Mouse (Mus musculus) MEL (cell line): ENCODE measurements around the gene Tbccd1.

ENCODE experiments used
- BHLHE40 ChIP-seq: IDR thresholded peaks from 2 replicates; pipeline ENCODE4 v1.6.1; 2012; ENCODE audit warnings: low read depth, mild to moderate bottlenecking, inconsistent platforms, low read length, improper control_type of control experiment, borderline replicate concordance
- CHD2 ChIP-seq: IDR thresholded peaks from 2 replicates; pipeline ENCODE4 v1.6.1; 2011; ENCODE audit warnings: low read length, improper control_type of control experiment
- CTCF ChIP-seq, 3 experiments: IDR thresholded peaks in 2 of 3; conservative IDR thresholded peaks in 1 of 3; 2 replicates each; pipeline ENCODE4 v1.5.1; 2011 to 2012; ENCODE audit warnings: low read length in 3 of 3, low read depth in 2 of 3, mild to moderate bottlenecking in 2 of 3, improper control_type of control experiment in 1 of 3, inconsistent platforms in 1 of 3, mixed read lengths in 1 of 3, moderate library complexity in 1 of 3; ENCODE audit not compliant: control insufficient read depth in 1 of 3, insufficient read depth in 1 of 3, poor library complexity in 1 of 3, severe bottlenecking in 1 of 3
- ELF1 ChIP-seq: IDR thresholded peaks from 2 replicates; pipeline ENCODE4 v1.6.1; 2014; ENCODE audit warnings: low read depth, mild to moderate bottlenecking, inconsistent platforms, low read length, improper control_type of control experiment, moderate library complexity
- GABPA ChIP-seq: IDR thresholded peaks from 2 replicates; pipeline ENCODE4 v1.6.1; 2012; ENCODE audit warnings: low read depth, mild to moderate bottlenecking, inconsistent platforms, low read length, improper control_type of control experiment, moderate library complexity
- MAFK ChIP-seq: IDR thresholded peaks from 2 replicates; pipeline ENCODE4 v1.6.1; 2011; ENCODE audit warnings: low read depth, mild to moderate bottlenecking, low read length, improper control_type of control experiment, borderline replicate concordance
- MYC ChIP-seq: IDR thresholded peaks from 2 replicates; pipeline ENCODE4 v1.6.1; 2011; ENCODE audit warnings: low read depth, mild to moderate bottlenecking, low read length, improper control_type of control experiment, moderate library complexity
- NELFE ChIP-seq: IDR thresholded peaks from 2 replicates; pipeline ENCODE4 v1.6.1; 2011; ENCODE audit warnings: low read depth, low read length, improper control_type of control experiment
- POLR2A ChIP-seq, 2 experiments: IDR thresholded peaks; 2 replicates each; pipeline ENCODE4 v1.6.1; 2011 to 2012; ENCODE audit warnings: low read length in 2 of 2, mild to moderate bottlenecking in 2 of 2, control low read depth in 1 of 2, improper control_type of control experiment in 1 of 2, low read depth in 1 of 2, moderate library complexity in 1 of 2; ENCODE audit not compliant: control insufficient read depth in 1 of 2, insufficient read depth in 1 of 2, poor library complexity in 1 of 2
- UBTF ChIP-seq: IDR thresholded peaks from 2 replicates; pipeline ENCODE4 v1.6.1; 2012; ENCODE audit warnings: low read depth, mild to moderate bottlenecking, inconsistent platforms, low read length, improper control_type of control experiment, moderate library complexity, borderline replicate concordance; ENCODE audit not compliant: insufficient read depth
- ZC3H11A ChIP-seq: IDR thresholded peaks from 2 replicates; pipeline ENCODE4 v1.6.1; 2012; ENCODE audit warnings: low read depth, mild to moderate bottlenecking, inconsistent platforms, low read length, improper control_type of control experiment

DNA sequence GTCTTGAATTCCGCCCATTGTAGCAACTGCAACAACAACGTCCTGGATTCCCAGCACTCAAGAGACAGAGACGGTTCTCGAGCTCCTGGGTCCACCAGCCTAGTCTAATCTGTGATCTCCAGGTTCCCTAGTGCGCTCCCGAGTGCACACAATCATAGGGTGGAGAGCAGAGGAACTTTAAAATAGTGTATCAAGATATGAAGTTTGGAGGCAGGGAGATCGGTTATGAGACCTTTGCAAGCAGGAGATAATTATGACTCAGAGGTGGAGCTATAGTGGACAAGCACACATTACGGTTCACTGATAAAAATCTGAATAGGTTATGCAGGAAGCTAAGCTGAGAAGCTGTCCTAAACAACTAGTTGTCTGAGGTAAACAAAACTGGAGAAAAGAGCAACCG lies 696 bp downstream of the Tbccd1 start:
- TF ChIP-seq CTCF (IDR thresholded peaks at IDR 0.05 in 2 of 3, conservative IDR thresholded peaks at IDR 0.05 in 1 of 3; ENCODE audit: control insufficient read depth in 1 of 3, insufficient read depth in 1 of 3, low read depth in 2 of 3, low read length in 3 of 3, poor library complexity in 1 of 3, severe bottlenecking in 1 of 3), result no peak
- no peak for TF ChIP-seq CHD2
- no peak for TF ChIP-seq BHLHE40
- TF ChIP-seq POLR2A (IDR thresholded peaks at IDR 0.05; ENCODE audit: control insufficient read depth in 1 of 2, insufficient read depth in 1 of 2, low read depth in 1 of 2, low read length in 2 of 2, poor library complexity in 1 of 2), result no peak; a peak in 1 of 4 replicates
- no peak for TF ChIP-seq ELF1
- no peak for TF ChIP-seq MYC
- no peak for TF ChIP-seq GABPA
- TF ChIP-seq ZC3H11A, result no peak
- TF ChIP-seq UBTF, result no peak
- TF ChIP-seq NELFE, result no peak
- TF ChIP-seq MAFK, result no peak
